ENCODE assay signal across 17 mouse cellular contexts in genomic region chr12:91642426-91643093, GRCm38 (mm10). TPM values are rescaled to one million over a fixed set of nuclear protein-coding genes. Genes with fewer than 3 reads are reported as not detected.
DNase-seq lines count a peak whose midpoint lies in the region; ATAC-seq and TF ChIP-seq lines count a peak whose summit lies in the region.
"Had no signal": no experiment of that assay in that cellular context is flagged by ENCODE, and none has a peak within 500 bp of the region (broad histone marks: within the 10 kb centered on the region; RNA-seq: fewer than 3 reads in every experiment).

No protein-coding gene starts in this region.

- TF ChIP-seq CTCF in thymus, adult 2 months (IDR thresholded peaks at IDR 0.05; ENCODE audit: borderline replicate concordance, control insufficient read depth, extremely low read depth, insufficient read depth, low read length, poor library complexity), result no peak

- peaks cover 29% of the 10 kb centered on the region for H3K4me1 ChIP-seq in forebrain, embryonic 10.5 days
- peaks cover 34% of the 10 kb centered on the region for H3K4me1 ChIP-seq in forebrain, embryonic 13.5 days
- peaks cover 2% of the 10 kb centered on the region; the same call in 1 of the 2 replicates for H3K4me1 ChIP-seq in thymus, adult 2 months (replicated peaks; ENCODE audit: control insufficient read depth, insufficient read depth, low read length)
- H3K4me1 ChIP-seq in midbrain, embryonic 12.5 days, result peaks cover 21% of the 10 kb centered on the region

- peaks cover 42% of the 10 kb centered on the region for H3K36me3 ChIP-seq in forebrain, embryonic 10.5 days (replicated peaks)
- H3K36me3 ChIP-seq in forebrain, embryonic 13.5 days (ENCODE audit: poor library complexity, severe bottlenecking), result peaks cover 12% of the 10 kb centered on the region
- H3K36me3 ChIP-seq in thymus, adult 2 months (ENCODE audit: control insufficient read depth, insufficient read depth, low read length), result no peaks in the 10 kb centered on the region
- H3K36me3 ChIP-seq in midbrain, embryonic 12.5 days, result peaks cover 9% of the 10 kb centered on the region
- H3K36me3 ChIP-seq: stomach, embryonic 15.5 days had no signal

- no peak overlapping the region for H3K4me3 ChIP-seq in forebrain, embryonic 10.5 days
- H3K4me3 ChIP-seq in forebrain, embryonic 13.5 days, result no peak overlapping the region
- no peak overlapping the region for H3K4me3 ChIP-seq in thymus, adult 2 months (ENCODE audit: control insufficient read depth, insufficient read depth, low read length)
- H3K4me3 ChIP-seq in midbrain, embryonic 12.5 days, result no peak overlapping the region
- H3K4me3 ChIP-seq: liver, embryonic 12.5 days; myocyte had no signal

- no peak; the same call in 1 of the 2 replicates for ATAC-seq in forebrain, embryonic 13.5 days
- no peak for ATAC-seq in midbrain, embryonic 12.5 days (ENCODE audit: low FRiP score, low read depth)
- ATAC-seq: liver, embryonic 12.5 days had no signal

- H3K9me3 ChIP-seq in forebrain, embryonic 10.5 days, result peaks cover 3% of the 10 kb centered on the region; the same call in 1 of the 2 replicates
- H3K9me3 ChIP-seq in forebrain, embryonic 13.5 days (replicated peaks), result no peaks in the 10 kb centered on the region
- H3K9me3 ChIP-seq in midbrain, embryonic 12.5 days, result no peaks in the 10 kb centered on the region
- H3K9me3 ChIP-seq: embryonic facial prominence, embryonic 12.5 days; limb, embryonic 10.5 days; liver, embryonic 12.5 days; lung, embryonic 15.5 days; stomach, embryonic 15.5 days had no signal

- WGBS in forebrain, embryonic 10.5 days, result 86% methylated on average over 12 of the region's 12 CpGs
- WGBS in forebrain, embryonic 13.5 days, result 64% methylated on average over 12 of the region's 12 CpGs
- 75% methylated on average over 12 of the region's 12 CpGs for WGBS in thymus, adult 2 months
- WGBS in midbrain, embryonic 12.5 days, result 65% methylated on average over 12 of the region's 12 CpGs

- no peak for TF ChIP-seq POLR2A in thymus, adult 2 months (IDR thresholded peaks at IDR 0.05; ENCODE audit: control insufficient read depth, extremely low read depth, insufficient read depth, low read length, poor library complexity)

- no peaks in the 10 kb centered on the region for H3K27me3 ChIP-seq in forebrain, embryonic 10.5 days (ENCODE audit: poor library complexity, severe bottlenecking)
- H3K27me3 ChIP-seq in forebrain, embryonic 13.5 days, result no peaks in the 10 kb centered on the region
- no peaks in the 10 kb centered on the region for H3K27me3 ChIP-seq in thymus, adult 2 months (ENCODE audit: control insufficient read depth, insufficient read depth, low read length)
- H3K27me3 ChIP-seq in midbrain, embryonic 12.5 days, result no peaks in the 10 kb centered on the region
- H3K27me3 ChIP-seq: embryonic facial prominence, embryonic 12.5 days; liver, embryonic 12.5 days; lung, embryonic 15.5 days; stomach, embryonic 15.5 days had no signal

- no peak overlapping the region for H3K4me2 ChIP-seq in forebrain, embryonic 13.5 days
- H3K4me2 ChIP-seq in midbrain, embryonic 12.5 days (replicated peaks), result no peak overlapping the region

- no peak overlapping the region for H3K9ac ChIP-seq in forebrain, embryonic 13.5 days
- no peak overlapping the region for H3K9ac ChIP-seq in midbrain, embryonic 12.5 days (replicated peaks)
- H3K9ac ChIP-seq: liver, embryonic 12.5 days; lung, embryonic 15.5 days; stomach, embryonic 15.5 days had no signal

- no peak for DNase-seq in forebrain, embryonic 10.5 days (ENCODE audit: extremely low spot score, low spot score)
- peak; percentile 6 for DNase-seq in thymus, postnatal 14 days
- DNase-seq in thymus, adult 2 months, result no peak
- no peak for DNase-seq in frontal cortex, postnatal 14 days (ENCODE audit: low spot score in 2 of 2)
- no peak for DNase-seq in cerebellum, adult 8-10 months
- no peak for DNase-seq in cerebellum, adult 18-20 months
- DNase-seq: gastrocnemius, postnatal 25 days; kidney, adult 8-10 months; thymus, postnatal 36 days had no signal

- H3K27ac ChIP-seq in forebrain, embryonic 10.5 days, result peak overlapping the region; percentile 77
- H3K27ac ChIP-seq in forebrain, embryonic 13.5 days, result no peak overlapping the region; the same call in 1 of the 2 replicates
- H3K27ac ChIP-seq in thymus, adult 2 months (ENCODE audit: control insufficient read depth, insufficient read depth, low read length), result no peak overlapping the region
- peak overlapping the region; percentile 78 for H3K27ac ChIP-seq in midbrain, embryonic 12.5 days (replicated peaks)
- H3K27ac ChIP-seq: liver, embryonic 12.5 days; lung, embryonic 15.5 days; stomach, embryonic 15.5 days had no signal

RNA-seq across cellular contexts. Expression of gene Gtf2a1, which starts 52.3 kb away (rescaled TPM):
- 67.1 and 68.5 TPM in 2 replicates for polyA plus RNA-seq in forebrain, embryonic 10.5 days (2016; fragmentation: Nextera tagmentation; extraction: Ambion mirVana)
- 62.5 and 69.4 TPM in 2 replicates for polyA plus RNA-seq in forebrain, embryonic 13.5 days (2015; fragmentation: Nextera tagmentation; extraction: Ambion mirVana)
- 16.3 and 20.1 TPM in 2 replicates for polyA plus RNA-seq in thymus, adult 2 months (2012; rRNA removed)
- polyA plus RNA-seq in midbrain, embryonic 12.5 days (2016; fragmentation: Nextera tagmentation; extraction: Ambion mirVana), result 80.7 and 88.4 TPM in 2 replicates

Comparison
In these comparisons a context has a peak if more than half of its experiments do, and no peak if none do; other contexts are left out.
1. H3K27ac ChIP-seq: peak in forebrain, embryonic 10.5 days (single experiment) and midbrain, embryonic 12.5 days (single experiment); none in forebrain, embryonic 13.5 days (single experiment) and thymus, adult 2 months (single experiment).